Comparison of ENCODE assay signal across 20 mouse cellular contexts in the genomic region with DNA sequence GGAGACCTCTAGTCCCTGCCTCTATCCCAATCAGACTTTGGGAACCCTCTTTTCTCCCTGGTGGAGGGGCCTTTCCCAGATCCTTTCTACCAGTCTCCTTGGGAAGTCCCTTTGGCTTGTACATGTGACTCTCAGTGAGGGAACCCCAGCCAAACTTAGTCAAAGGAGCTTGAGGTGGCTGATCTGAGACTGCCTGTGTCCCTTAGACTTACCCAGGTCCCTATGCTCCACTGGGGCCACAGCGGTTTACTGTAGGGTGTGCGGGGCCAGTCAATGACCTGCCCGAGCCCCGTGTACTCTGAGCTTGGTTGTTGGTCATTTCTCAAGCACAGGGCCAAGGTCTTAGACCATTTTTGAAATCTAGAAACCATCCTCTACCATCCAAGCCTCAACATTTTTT. TPM values are rescaled to one million over a fixed set of nuclear protein-coding genes. Genes with fewer than 3 reads are reported as not detected.
DNase-seq lines count a peak whose midpoint lies in the region; ATAC-seq and TF ChIP-seq lines count a peak whose summit lies in the region.
"Had no signal": no experiment of that assay in that cellular context is flagged by ENCODE, and none has a peak within 500 bp of the region (broad histone marks: within the 10 kb centered on the region; RNA-seq: fewer than 3 reads in every experiment).

No protein-coding gene starts in this region.

- H3K9me3 ChIP-seq in hindbrain, embryonic 10.5 days: no peaks in the 10 kb centered on the region
- no peaks in the 10 kb centered on the region for H3K9me3 ChIP-seq in hindbrain, embryonic 11.5 days (ENCODE audit: control insufficient read depth, low read length)
- H3K9me3 ChIP-seq in liver, embryonic 16.5 days (replicated peaks; ENCODE audit: control insufficient read depth, low read length): no peaks in the 10 kb centered on the region
- H3K9me3 ChIP-seq: embryonic facial prominence, embryonic 13.5 days; forebrain, embryonic 13.5 days; hindbrain, embryonic 13.5 days had no signal

- peaks cover 18% of the 10 kb centered on the region for H3K4me1 ChIP-seq in hindbrain, embryonic 10.5 days (replicated peaks)
- no peaks in the 10 kb centered on the region for H3K4me1 ChIP-seq in hindbrain, embryonic 11.5 days (replicated peaks; ENCODE audit: control insufficient read depth, insufficient read depth, low read length)
- H3K4me1 ChIP-seq in liver, embryonic 16.5 days (ENCODE audit: control insufficient read depth, low read depth, low read length): peaks cover 55% of the 10 kb centered on the region
- H3K4me1 ChIP-seq: embryonic facial prominence, embryonic 13.5 days; forebrain, embryonic 13.5 days; hindbrain, embryonic 13.5 days had no signal

- DNase-seq in gastrocnemius, adult 2 months: no peak
- no peak for DNase-seq in gastrocnemius, postnatal 4 days (ENCODE audit: low spot score in 2 of 2)
- DNase-seq in hindbrain, embryonic 10.5 days (ENCODE audit: low spot score): no peak
- DNase-seq in hindbrain, embryonic 11.5 days (ENCODE audit: low spot score): no peak
- no peak for DNase-seq in embryo, embryonic 9.5 days (ENCODE audit: extremely low spot score)
- DNase-seq: adrenal gland, postnatal 25 days; cerebellum, adult 9-10 months; gastrocnemius, postnatal 36 days; layer of hippocampus, postnatal 36 days; lung, postnatal 36 days; midbrain, embryonic 14.5 days; thymus, postnatal 36 days had no signal

- no peak for TF ChIP-seq CTCF in gastrocnemius, adult 2 months (IDR thresholded peaks at IDR 0.05)

- intact Hi-C loops in gastrocnemius, adult 2 months (cut with DNase I): no loop called here

- no peak overlapping the region for H3K9ac ChIP-seq in hindbrain, embryonic 11.5 days (ENCODE audit: low read depth, low read length)
- peak overlapping the region; percentile 70 for H3K9ac ChIP-seq in liver, embryonic 16.5 days (ENCODE audit: low read depth, low read length)
- H3K9ac ChIP-seq: embryonic facial prominence, embryonic 13.5 days; forebrain, embryonic 13.5 days; hindbrain, embryonic 13.5 days had no signal

- H3K4me2 ChIP-seq in hindbrain, embryonic 11.5 days (replicated peaks; ENCODE audit: low read depth, low read length): no peak overlapping the region
- peak overlapping the region; percentile 78 for H3K4me2 ChIP-seq in liver, embryonic 16.5 days (ENCODE audit: low read depth, low read length)
- H3K4me2 ChIP-seq: embryonic facial prominence, embryonic 13.5 days; forebrain, embryonic 13.5 days; hindbrain, embryonic 13.5 days had no signal

- peak overlapping the region; percentile 76 for H3K27ac ChIP-seq in gastrocnemius, adult 2 months
- peak overlapping the region; percentile 76 for H3K27ac ChIP-seq in hindbrain, embryonic 10.5 days
- H3K27ac ChIP-seq in hindbrain, embryonic 11.5 days (ENCODE audit: low read depth, low read length): no peak overlapping the region
- H3K27ac ChIP-seq in liver, embryonic 16.5 days (ENCODE audit: low read length): peak overlapping the region; percentile 83
- H3K27ac ChIP-seq: embryonic facial prominence, embryonic 13.5 days; forebrain, embryonic 13.5 days; hindbrain, embryonic 13.5 days; stomach, postnatal 0 days had no signal

- H3K4me3 ChIP-seq in gastrocnemius, adult 2 months: no peak overlapping the region
- no peak overlapping the region for H3K4me3 ChIP-seq in hindbrain, embryonic 10.5 days
- H3K4me3 ChIP-seq in hindbrain, embryonic 11.5 days (ENCODE audit: low read depth, low read length): no peak overlapping the region
- peak overlapping the region; percentile 56 for H3K4me3 ChIP-seq in liver, embryonic 16.5 days (ENCODE audit: low read depth, low read length)
- H3K4me3 ChIP-seq: embryonic facial prominence, embryonic 13.5 days; forebrain, embryonic 13.5 days; hindbrain, embryonic 13.5 days had no signal

- WGBS in hindbrain, embryonic 10.5 days: 90% methylated on average over 4 of the region's 4 CpGs
- WGBS in hindbrain, embryonic 11.5 days: 84% methylated on average over 4 of the region's 4 CpGs
- 58% methylated on average over 4 of the region's 4 CpGs for WGBS in liver, embryonic 16.5 days (ENCODE audit: insufficient replicate concordance)

- ATAC-seq in hindbrain, embryonic 11.5 days (ENCODE audit: low FRiP score): no peak
- ATAC-seq in erythroid progenitor cell, adult 5-6 weeks (replicated peaks; ENCODE audit: low FRiP score, poor library complexity, severe bottlenecking): 0 out of 2 replicates have a peak, but pooled peaks have one; percentile 31
- ATAC-seq in liver, embryonic 16.5 days (ENCODE audit: low read depth): no peak
- ATAC-seq: activated CD4-positive, CD25-positive, alpha-beta regulatory T cell, adult 4 months; forebrain, embryonic 13.5 days; Patski had no signal

- H3K27me3 ChIP-seq in hindbrain, embryonic 10.5 days (ENCODE audit: insufficient read depth, poor library complexity, severe bottlenecking): no peaks in the 10 kb centered on the region
- no peaks in the 10 kb centered on the region for H3K27me3 ChIP-seq in hindbrain, embryonic 11.5 days (ENCODE audit: control insufficient read depth, insufficient read depth, low read length)
- no peaks in the 10 kb centered on the region for H3K27me3 ChIP-seq in liver, embryonic 16.5 days (ENCODE audit: control insufficient read depth, insufficient read depth, low read depth, low read length)
- H3K27me3 ChIP-seq: embryonic facial prominence, embryonic 13.5 days; forebrain, embryonic 13.5 days; hindbrain, embryonic 13.5 days; Patski had no signal

- no peaks in the 10 kb centered on the region for H3K36me3 ChIP-seq in hindbrain, embryonic 10.5 days
- H3K36me3 ChIP-seq in hindbrain, embryonic 11.5 days (ENCODE audit: control insufficient read depth, insufficient read depth, low read length): no peaks in the 10 kb centered on the region
- H3K36me3 ChIP-seq in liver, embryonic 16.5 days (ENCODE audit: control insufficient read depth, insufficient read depth): no peaks in the 10 kb centered on the region
- H3K36me3 ChIP-seq: embryonic facial prominence, embryonic 13.5 days; hindbrain, embryonic 13.5 days had no signal

RNA-seq across cellular contexts. Expression of a gene that starts 50.8 kb away (rescaled TPM):
- total RNA-seq in gastrocnemius, adult 2 months (2021): 10 to 100 TPM; 22.0 to 31.9 TPM
- 10 to 100 TPM; 19.8 to 25.6 TPM for total RNA-seq in gastrocnemius, postnatal 4 days (2021)
- 16.2 and 19.8 TPM in 2 replicates for polyA plus RNA-seq in hindbrain, embryonic 10.5 days (2016; fragmentation: Nextera tagmentation; extraction: Ambion mirVana)
- polyA plus RNA-seq in hindbrain, embryonic 11.5 days (2014; fragmentation: Nextera tagmentation; extraction: Ambion mirVana): 10.2 and 12.4 TPM in 2 replicates
- total RNA-seq in erythroid progenitor cell, adult 5-6 weeks (2015; ENCODE audit: low replicate concordance): not detected in 2 replicates
- not detected in 2 replicates for total RNA-seq in erythroid progenitor cell, adult 5-6 weeks (2017; ENCODE audit: low replicate concordance)
- 3.5 and 4.3 TPM in 2 replicates for polyA plus RNA-seq in liver, embryonic 16.5 days (2015; fragmentation: Nextera tagmentation; extraction: Ambion mirVana)
- polyA plus RNA-seq: activated CD4-positive, CD25-positive, alpha-beta regulatory T cell, adult 4 months had no signal

Comparison
In these comparisons a context has a peak if more than half of its experiments do, and no peak if none do; other contexts are left out.
1. RNA of a gene that starts 50.8 kb away (total RNA-seq): 22.0 to 31.9 TPM in gastrocnemius, adult 2 months and 19.8 to 25.6 TPM in gastrocnemius, postnatal 4 days; not detected in erythroid progenitor cell, adult 5-6 weeks; every median in the first group is over 10 times any median in the second.